Mouse (Mus musculus): ENCODE data around the gene Cdc73. TPM values are rescaled to one million over a fixed set of nuclear protein-coding genes. Genes with fewer than 3 reads are reported as not detected.

Cdc73 gene
- total and polyA plus RNA-seq, 3 experiments: 13.4 to 85.0 (median 21.5) TPM

DNA sequence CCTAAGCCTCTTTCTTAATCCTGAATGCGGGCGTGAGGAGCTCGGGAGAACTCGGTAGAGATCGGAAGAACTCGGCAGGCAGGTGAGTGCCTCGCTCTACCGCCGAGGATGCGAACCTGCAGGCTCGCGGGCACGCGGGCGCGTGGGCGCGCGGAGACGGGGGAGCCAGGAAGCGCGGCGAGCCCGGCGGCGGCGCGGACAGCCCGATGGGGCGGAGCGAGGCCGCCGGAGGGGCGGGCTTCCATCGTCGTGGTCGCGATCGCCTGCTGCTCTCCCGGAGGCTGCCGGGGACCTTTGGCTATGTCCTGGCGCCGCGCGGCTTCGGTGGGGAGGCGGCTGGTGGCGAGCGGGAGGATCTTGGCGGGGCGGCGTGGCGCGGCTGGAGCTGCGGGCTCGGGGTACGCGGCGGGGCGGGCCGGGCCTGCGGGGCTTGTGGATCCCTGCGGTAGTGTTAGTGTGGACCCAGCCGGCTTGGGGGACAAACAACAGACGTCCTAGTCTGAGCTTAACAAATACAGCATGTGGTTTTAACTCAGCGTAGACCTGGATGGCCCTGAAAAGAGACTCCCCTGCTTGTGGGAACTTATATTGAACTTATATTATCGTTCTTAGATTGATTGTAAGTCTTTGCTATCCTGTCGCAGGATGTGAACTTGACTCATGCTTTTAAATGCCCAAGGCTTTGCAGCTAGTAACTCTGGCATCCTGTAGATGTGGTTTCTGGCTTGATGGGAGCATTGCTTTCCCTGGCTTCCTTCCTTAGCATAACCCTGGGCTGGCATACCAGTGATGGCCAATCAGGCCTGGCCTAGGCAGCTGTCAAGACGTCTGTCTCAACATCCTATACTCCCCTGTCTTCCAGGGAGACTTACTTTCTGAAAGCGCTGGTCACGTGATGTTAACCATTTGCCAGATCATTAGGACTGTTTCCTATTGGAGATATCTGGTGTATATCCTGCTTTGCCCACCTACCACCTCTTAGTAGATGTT, 37.0 kb upstream of the Cdc73 start:
- H3K27me3 ChIP-seq (replicated peaks): no peaks in the 10 kb centered on the region
- H3K79me2 ChIP-seq (replicated peaks; ENCODE audit: control insufficient read depth, extremely low read depth, insufficient read depth, poor library complexity, severe bottlenecking): no peaks in the 10 kb centered on the region
- in situ Hi-C loops (cut with MboI; ENCODE audit: low pct_ligation_motif_present, low pct_unique_long_range_greater_than_20kb, low sequenced_read_pairs) (no loop called here), dilution Hi-C loops (cut with MboI; ENCODE audit: extremely low pct_ligation_motif_present, extremely low pct_unique_long_range_greater_than_20kb, low sequenced_read_pairs) (no loop called here)
- peak; percentile 61 for DNase-seq (ENCODE audit: extremely low read depth)
- no peak overlapping the region for H3K27ac ChIP-seq (ENCODE audit: insufficient read depth, low read depth)
- H3K4me2 ChIP-seq (ENCODE audit: insufficient read depth, low read depth, poor library complexity, severe bottlenecking): peak overlapping the region; percentile 92
- H3K9me3 ChIP-seq (replicated peaks; ENCODE audit: low read length): no peaks in the 10 kb centered on the region
- H3K4me1 ChIP-seq (ENCODE audit: control insufficient read depth in 1 of 2, insufficient read depth in 2 of 2): peaks cover 0 to 7% of the 10 kb centered on the region in 2 experiments; a peak in 2 of 4 replicates
- peak overlapping the region; percentile 72 to 97 (median 78) for H3K4me3 ChIP-seq (replicated peaks in 1 of 3; ENCODE audit: low read depth in 2 of 3, low read length in 2 of 3, poor library complexity in 1 of 3)
- TF ChIP-seq NRF1 (IDR thresholded peaks at IDR 0.05; ENCODE audit: low read depth, low read length): peak; percentile 53
- no peak for TF ChIP-seq EP300 (IDR thresholded peaks at IDR 0.05; ENCODE audit: low read length)
- no peak for TF ChIP-seq ZNF384 (IDR thresholded peaks at IDR 0.05; ENCODE audit: low read depth, low read length)
- no peak for TF ChIP-seq UBTF (IDR thresholded peaks at IDR 0.05; ENCODE audit: low read depth, low read length)
- no peak for TF ChIP-seq MYC (IDR thresholded peaks at IDR 0.05; ENCODE audit: low read depth, low read length)
- no peak for TF ChIP-seq PAX5 (IDR thresholded peaks at IDR 0.05; ENCODE audit: low read length)
- no peak for TF ChIP-seq POLR2AphosphoS2 (IDR thresholded peaks at IDR 0.05; ENCODE audit: low read depth, low read length)
- no peak for TF ChIP-seq ZKSCAN1 (IDR thresholded peaks at IDR 0.05; ENCODE audit: borderline replicate concordance, low read depth, low read length)
- no peak for TF ChIP-seq CHD2 (IDR thresholded peaks at IDR 0.05; ENCODE audit: low read length)
- peak; percentile 62 for TF ChIP-seq NELFE (IDR thresholded peaks at IDR 0.05; ENCODE audit: low read depth, low read length)
- TF ChIP-seq ZC3H11A (IDR thresholded peaks at IDR 0.05; ENCODE audit: low read depth, low read length): no peak
- TF ChIP-seq CTCF (conservative IDR thresholded peaks at IDR 0.05 in 1 of 2, IDR thresholded peaks at IDR 0.05 in 1 of 2; ENCODE audit: low read depth in 2 of 2, low read length in 2 of 2): no peak
- no peak for TF ChIP-seq JUND (conservative IDR thresholded peaks at IDR 0.05; ENCODE audit: low read depth, low read length)
- no peak for TF ChIP-seq MAFK (IDR thresholded peaks at IDR 0.05; ENCODE audit: insufficient replicate concordance, low read length)
- TF ChIP-seq CHD1 (IDR thresholded peaks at IDR 0.05; ENCODE audit: low read depth, low read length): no peak
- peak; percentile 84 for TF ChIP-seq ELF1 (IDR thresholded peaks at IDR 0.05; ENCODE audit: low read depth, low read length)
- TF ChIP-seq BHLHE40 (IDR thresholded peaks at IDR 0.05; ENCODE audit: low read depth, low read length): peak; percentile 75
- peak; percentile 23; the same call in 1 of the 2 replicates for TF ChIP-seq MEF2A (IDR thresholded peaks at IDR 0.05; ENCODE audit: borderline replicate concordance, low read depth, low read length)
- TF ChIP-seq ZMIZ1 (IDR thresholded peaks at IDR 0.05; ENCODE audit: low read depth, low read length): no peak
- peak; percentile 84 for TF ChIP-seq USF1 (IDR thresholded peaks at IDR 0.05; ENCODE audit: low read depth, low read length)
- TF ChIP-seq TCF12 (IDR thresholded peaks at IDR 0.05; ENCODE audit: low read depth, low read length): peak; percentile 35; the same call in 1 of the 2 replicates
- TF ChIP-seq HCFC1 (IDR thresholded peaks at IDR 0.05; ENCODE audit: low read depth, low read length): no peak
- TF ChIP-seq POLR2A (IDR thresholded peaks at IDR 0.05; ENCODE audit: low read depth, low read length): peak; percentile 71
- no peak for TF ChIP-seq ETS1 (conservative IDR thresholded peaks at IDR 0.05; ENCODE audit: low read depth, low read length)
- TF ChIP-seq SIN3A (IDR thresholded peaks at IDR 0.05; ENCODE audit: low read length): peak; percentile 45; the same call in 1 of the 2 replicates
- TF ChIP-seq SMC3 (IDR thresholded peaks at IDR 0.05; ENCODE audit: low read depth, low read length): no peak
- no peak for TF ChIP-seq KAT2A (IDR thresholded peaks at IDR 0.05; ENCODE audit: insufficient replicate concordance, low read length)
- TF ChIP-seq MAZ (IDR thresholded peaks at IDR 0.05; ENCODE audit: low read depth, low read length): no peak
- no peak for TF ChIP-seq RCOR1 (conservative IDR thresholded peaks at IDR 0.05; ENCODE audit: low read depth, low read length)
- peak; percentile 33 for TF ChIP-seq MAX (IDR thresholded peaks at IDR 0.05; ENCODE audit: low read length)
- TF ChIP-seq IRF4 (IDR thresholded peaks at IDR 0.05; ENCODE audit: low read depth, low read length): no peak
- no peak for TF ChIP-seq JUN (IDR thresholded peaks at IDR 0.05; ENCODE audit: insufficient read depth, low read depth, low read length)
- TF ChIP-seq TBP (conservative IDR thresholded peaks at IDR 0.05; ENCODE audit: low read depth, low read length): no peak
- TF ChIP-seq E2F4 (IDR thresholded peaks at IDR 0.05; ENCODE audit: insufficient replicate concordance, low read depth, low read length): no peak
- TF ChIP-seq RAD21 (IDR thresholded peaks at IDR 0.05; ENCODE audit: low read depth, low read length): no peak
- TF ChIP-seq GABPA (IDR thresholded peaks at IDR 0.05; ENCODE audit: insufficient replicate concordance, low read depth, low read length): no peak
- TF ChIP-seq USF2 (conservative IDR thresholded peaks at IDR 0.05; ENCODE audit: low read depth, low read length): peak; percentile 87
- TF ChIP-seq MXI1 (IDR thresholded peaks at IDR 0.05; ENCODE audit: low read depth, low read length): 0 out of 2 replicates have a peak, but pooled peaks have one; percentile 63
- H3K36me3 ChIP-seq (replicated peaks in 1 of 2; ENCODE audit: control insufficient read depth in 1 of 2, insufficient read depth in 1 of 2, low read length in 1 of 2): peaks cover 7 to 27% of the 10 kb centered on the region in 2 experiments
- peak overlapping the region; percentile 49 for H3K9ac ChIP-seq (ENCODE audit: insufficient read depth, low read depth)
